Mouse (Mus musculus) CH12.LX (cell line): ENCODE measurements at regions not wholly inside any gene's neighbourhood (a gene's known extent, or its start where the extent isn't known, plus 50 kb on each side); places are given as distances from the start of the nearest gene placed in this dataset.

ENCODE experiments used
- DNase-seq: peaks from one replicate; pipeline ENCODE4 v3.0.0-alpha.2; 2013; ENCODE audit errors: extremely low read depth
- H3K27ac ChIP-seq: 2 replicates; pipeline ENCODE4 v1.5.1; 2012; ENCODE audit warnings: low read depth, mild to moderate bottlenecking, control low read depth, moderate library complexity; ENCODE audit not compliant: insufficient read depth
- H3K27me3 ChIP-seq: replicated peaks from 2 replicates; pipeline ENCODE3; 2012; ENCODE audit warnings: inconsistent platforms
- H3K36me3 ChIP-seq, 2 experiments: replicated peaks in 1 of 2; 2 replicates each; pipeline versions ENCODE3 to v1.6.1; 2012; ENCODE audit warnings: inconsistent platforms in 1 of 2, low read length in 1 of 2, mild to moderate bottlenecking in 1 of 2, mixed read lengths in 1 of 2, moderate library complexity in 1 of 2; ENCODE audit not compliant: control insufficient read depth in 1 of 2, insufficient read depth in 1 of 2
- H3K4me1 ChIP-seq, 2 experiments: 2 replicates each; pipeline ENCODE4 v1.6.1; 2012; ENCODE audit warnings: inconsistent platforms in 1 of 2, moderate library complexity in 1 of 2; ENCODE audit not compliant: insufficient read depth in 2 of 2, control insufficient read depth in 1 of 2
- H3K4me2 ChIP-seq: 2 replicates; pipeline ENCODE4 v1.6.1; 2012; ENCODE audit warnings: low read depth, mild to moderate bottlenecking, control low read depth; ENCODE audit not compliant: poor library complexity, insufficient read depth, severe bottlenecking
- H3K4me3 ChIP-seq, 3 experiments: fragments of 150-350 bp in 1 of 3; sonication (generic) in 1 of 3; replicated peaks in 1 of 3; 2 replicates each; pipeline versions ENCODE3 to v1.5.1; 2011 to 2012; ENCODE audit warnings: low read depth in 2 of 3, low read length in 2 of 3, mild to moderate bottlenecking in 2 of 3, moderate library complexity in 2 of 3, control low read depth in 1 of 3, improper control_type of control experiment in 1 of 3, inconsistent platforms in 1 of 3, mixed read lengths in 1 of 3; ENCODE audit not compliant: poor library complexity in 1 of 3
- H3K79me2 ChIP-seq: replicated peaks from 2 replicates; pipeline ENCODE4 v1.6.1; 2012; ENCODE audit warnings: mild to moderate bottlenecking, moderate library complexity; ENCODE audit not compliant: control insufficient read depth, poor library complexity, insufficient read depth, severe bottlenecking; ENCODE audit errors: extremely low read depth
- H3K9ac ChIP-seq: 2 replicates; pipeline ENCODE4 v1.6.1; 2012; ENCODE audit warnings: low read depth, mild to moderate bottlenecking, control low read depth, moderate library complexity; ENCODE audit not compliant: insufficient read depth
- H3K9me3 ChIP-seq: replicated peaks from 2 replicates; pipeline ENCODE3; 2012; ENCODE audit warnings: low read length, inconsistent platforms, mixed read lengths
- ELF1 ChIP-seq: IDR thresholded peaks from 2 replicates; pipeline ENCODE4 v1.6.1; 2014; ENCODE audit warnings: low read depth, mild to moderate bottlenecking, inconsistent platforms, low read length, improper control_type of control experiment
- ETS1 ChIP-seq: conservative IDR thresholded peaks from 2 replicates; pipeline ENCODE4 v1.6.1; 2012; ENCODE audit warnings: low read depth, mild to moderate bottlenecking, inconsistent platforms, low read length, improper control_type of control experiment, moderate library complexity
- GABPA ChIP-seq: IDR thresholded peaks from 2 replicates; pipeline ENCODE4 v1.6.1; 2012; ENCODE audit warnings: low read depth, low read length, improper control_type of control experiment, inconsistent platforms; ENCODE audit not compliant: insufficient replicate concordance
- JUN ChIP-seq: IDR thresholded peaks from 2 replicates; pipeline ENCODE4 v1.6.1; 2011; ENCODE audit warnings: low read depth, mild to moderate bottlenecking, low read length, improper control_type of control experiment, moderate library complexity; ENCODE audit not compliant: insufficient read depth
- JUND ChIP-seq: conservative IDR thresholded peaks from 2 replicates; pipeline ENCODE4 v1.6.1; 2011; ENCODE audit warnings: low read depth, low read length, improper control_type of control experiment
- KAT2A ChIP-seq: IDR thresholded peaks from 2 replicates; pipeline ENCODE4 v1.6.1; 2012; ENCODE audit warnings: low read length, improper control_type of control experiment, inconsistent platforms; ENCODE audit not compliant: insufficient replicate concordance
- MAZ ChIP-seq: IDR thresholded peaks from 2 replicates; pipeline ENCODE4 v1.6.1; 2012; ENCODE audit warnings: low read depth, mild to moderate bottlenecking, inconsistent platforms, low read length, improper control_type of control experiment, moderate library complexity
- MEF2A ChIP-seq: IDR thresholded peaks from 2 replicates; pipeline ENCODE4 v1.6.1; 2014; ENCODE audit warnings: low read depth, mild to moderate bottlenecking, inconsistent platforms, low read length, improper control_type of control experiment, borderline replicate concordance
- MXI1 ChIP-seq: IDR thresholded peaks from 2 replicates; pipeline ENCODE4 v1.6.1; 2011; ENCODE audit warnings: mild to moderate bottlenecking, low read depth, low read length, improper control_type of control experiment
- MYC ChIP-seq: IDR thresholded peaks from 2 replicates; pipeline ENCODE4 v1.6.1; 2011; ENCODE audit warnings: low read depth, mild to moderate bottlenecking, improper control_type of control experiment, low read length
- NELFE ChIP-seq: IDR thresholded peaks from 2 replicates; pipeline ENCODE4 v1.6.1; 2011; ENCODE audit warnings: low read depth, low read length, improper control_type of control experiment
- NRF1 ChIP-seq: IDR thresholded peaks from 2 replicates; pipeline ENCODE4 v1.6.1; 2014; ENCODE audit warnings: low read depth, mild to moderate bottlenecking, inconsistent platforms, low read length, improper control_type of control experiment, moderate library complexity
- PAX5 ChIP-seq: IDR thresholded peaks from 2 replicates; pipeline ENCODE4 v1.6.1; 2012; ENCODE audit warnings: low read length, inconsistent platforms, mixed read lengths
- POLR2A ChIP-seq: IDR thresholded peaks from 2 replicates; pipeline ENCODE4 v1.6.1; 2011; ENCODE audit warnings: low read depth, mild to moderate bottlenecking, improper control_type of control experiment, low read length
- POLR2AphosphoS2 ChIP-seq: IDR thresholded peaks from 2 replicates; pipeline ENCODE4 v1.6.1; 2011; ENCODE audit warnings: low read depth, low read length, improper control_type of control experiment
- RCOR1 ChIP-seq: conservative IDR thresholded peaks from 2 replicates; pipeline ENCODE4 v1.6.1; 2012; ENCODE audit warnings: low read depth, mild to moderate bottlenecking, inconsistent platforms, low read length, improper control_type of control experiment
- SMC3 ChIP-seq: IDR thresholded peaks from 2 replicates; pipeline ENCODE4 v1.6.1; 2011; ENCODE audit warnings: low read depth, low read length, improper control_type of control experiment
- UBTF ChIP-seq: IDR thresholded peaks from 2 replicates; pipeline ENCODE4 v1.6.1; 2012; ENCODE audit warnings: low read depth, mild to moderate bottlenecking, inconsistent platforms, low read length, improper control_type of control experiment, moderate library complexity
- USF2 ChIP-seq: conservative IDR thresholded peaks from 2 replicates; pipeline ENCODE4 v1.6.1; 2011; ENCODE audit warnings: low read depth, low read length, improper control_type of control experiment
- ZNF384 ChIP-seq: IDR thresholded peaks from 2 replicates; pipeline ENCODE4 v1.6.1; 2012; ENCODE audit warnings: low read depth, low read length, improper control_type of control experiment, inconsistent platforms
- dilution Hi-C: fragments of 300-500 bp; cut with MboI; formaldehyde crosslinking; loops from 2 replicates; pipeline ENCODE4 v1.14.3; 2020; ENCODE audit warnings: low sequenced_read_pairs; ENCODE audit not compliant: extremely low pct_unique_long_range_greater_than_20kb, extremely low pct_ligation_motif_present
- in situ Hi-C: fragments of 300-500 bp; cut with MboI; formaldehyde crosslinking; loops from 3 replicates; pipeline ENCODE4 v1.14.3; 2019; ENCODE audit warnings: low sequenced_read_pairs, low pct_ligation_motif_present, low pct_unique_long_range_greater_than_20kb, mixed read lengths

DNA sequence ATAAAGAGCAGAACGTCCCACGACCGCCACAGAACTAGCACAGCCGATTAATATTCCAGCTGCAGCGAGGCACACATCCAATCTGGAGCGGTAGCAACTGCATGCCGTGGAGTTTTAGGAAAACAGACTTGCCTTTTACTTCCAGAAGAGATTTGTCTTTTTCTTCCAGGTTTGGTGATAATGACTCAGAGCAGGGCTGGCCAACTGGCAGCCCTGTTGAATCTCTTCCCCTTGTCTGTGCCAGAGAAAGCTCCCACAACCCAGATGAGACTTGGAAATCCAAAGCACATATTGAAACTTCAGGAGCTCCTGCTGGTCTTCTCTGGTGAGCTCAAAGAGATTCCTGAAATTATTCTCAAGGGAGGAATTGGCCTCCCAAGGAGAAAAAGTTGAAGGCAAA, 709.8 kb downstream of the Defb40 start:
- Histone ChIP-seq H3K4me3 (no peak overlapping the region), H3K4me1 (no peaks in the 10 kb centered on the region), H3K9ac (no peak overlapping the region), H3K27me3 (no peaks in the 10 kb centered on the region), H3K4me2 (no peak overlapping the region), H3K9me3 (peaks cover 18% of the 10 kb centered on the region), H3K79me2 (no peaks in the 10 kb centered on the region), H3K27ac (no peak overlapping the region), H3K36me3 (no peaks in the 10 kb centered on the region)
- dilution Hi-C loops = no loop called here
- no peak for DNase-seq
- in situ Hi-C loops = no loop called here
- TF ChIP-seq NRF1 (no peak), RCOR1 (no peak), MXI1 (no peak)

DNA sequence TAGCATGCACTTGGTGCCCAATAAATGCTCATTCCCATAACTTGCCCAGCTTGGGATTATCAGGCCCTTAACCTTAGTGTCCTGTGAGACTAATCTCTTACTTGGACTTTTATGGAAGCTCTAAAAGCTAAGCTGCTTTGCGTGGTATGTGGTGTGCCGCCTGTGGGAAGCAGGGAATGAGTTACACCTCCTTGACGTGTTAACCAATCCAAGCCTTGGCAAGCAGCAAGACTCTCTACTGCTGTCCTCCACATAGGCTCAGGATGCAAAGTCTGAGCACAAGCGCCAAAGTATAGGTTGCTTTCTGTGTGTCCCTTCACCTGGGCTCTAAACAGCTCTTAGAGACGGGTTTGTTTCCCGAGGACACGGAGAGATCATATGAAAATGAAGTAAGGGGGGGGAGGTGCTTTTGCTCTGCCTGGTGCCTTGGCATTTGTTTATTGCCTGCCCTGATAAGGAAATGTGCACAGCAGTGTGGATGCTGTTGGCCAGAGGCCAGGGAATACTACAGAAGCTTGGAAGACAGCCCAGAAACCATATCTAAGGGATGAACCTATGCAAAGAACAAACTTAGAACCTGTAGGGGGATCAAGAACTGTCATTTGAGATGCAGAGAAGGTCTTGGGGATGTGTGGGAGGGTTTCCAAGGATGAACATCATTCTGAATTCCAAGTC, 719.6 kb downstream of the Defb40 start:
- TF ChIP-seq MEF2A (no peak), SMC3 (no peak), POLR2AphosphoS2 (no peak), POLR2A (no peak), PAX5 (no peak), KAT2A (no peak), MXI1 (no peak), ZNF384 (no peak), MYC (no peak), MAZ (no peak), NRF1 (no peak)
- no peak overlapping the region for H3K27ac ChIP-seq
- H3K9ac ChIP-seq = no peak overlapping the region

DNA sequence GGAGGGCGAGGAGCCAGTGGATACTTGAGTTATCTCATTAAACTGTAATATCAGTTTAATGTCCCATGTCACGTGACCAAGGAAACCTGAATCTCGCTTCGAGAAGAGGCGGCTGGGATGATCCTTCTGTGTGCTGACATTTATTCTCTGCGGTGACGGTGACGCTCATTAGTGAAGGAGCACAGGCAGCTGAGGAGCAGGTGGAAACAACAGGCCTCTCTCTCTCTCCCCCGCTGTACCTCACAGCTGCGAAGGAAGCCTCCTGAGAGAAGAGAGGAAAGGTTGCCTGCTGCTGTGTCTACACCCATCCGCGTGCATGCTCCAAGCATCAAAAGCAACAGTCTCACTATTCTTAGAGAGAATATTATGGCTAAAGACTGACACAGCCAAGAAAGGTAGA, 731.8 kb downstream of the Defb40 start:
- in situ Hi-C loops = no loop called here
- Histone ChIP-seq H3K27me3 (no peaks in the 10 kb centered on the region), H3K4me1 (no peaks in the 10 kb centered on the region), H3K4me3 (no peak overlapping the region), H3K36me3 (no peaks in the 10 kb centered on the region), H3K9me3 (peaks cover 40% of the 10 kb centered on the region), H3K4me2 (no peak overlapping the region), H3K9ac (no peak overlapping the region), H3K79me2 (no peaks in the 10 kb centered on the region), H3K27ac (no peak overlapping the region)
- TF ChIP-seq NELFE (no peak), RCOR1 (no peak), UBTF (no peak), ETS1 (no peak), JUND (no peak), MAZ (no peak), JUN (no peak), ELF1 (no peak), GABPA (no peak), USF2 (no peak), POLR2AphosphoS2 (no peak)
- DNase-seq = no peak
- dilution Hi-C loops = no loop called here

More for the DNA sequence above, 719.6 kb downstream of the Defb40 start:
- Histone ChIP-seq H3K9me3 (peaks cover 23% of the 10 kb centered on the region), H3K4me3 (no peak overlapping the region), H3K36me3 (no peaks in the 10 kb centered on the region), H3K4me1 (no peaks in the 10 kb centered on the region), H3K79me2 (no peaks in the 10 kb centered on the region), H3K4me2 (no peak overlapping the region), H3K27me3 (no peaks in the 10 kb centered on the region)
- dilution Hi-C loops (no loop called here), in situ Hi-C loops (no loop called here)
- no peak for DNase-seq
